Mouse (Mus musculus): Measurements from ENCODE around the gene Dnttip2. TPM values are rescaled to one million over a fixed set of nuclear protein-coding genes. Genes with fewer than 3 reads are reported as not detected.
"Not testable (repeated sequence)": the region's sequence is repeated elsewhere in the genome, so short reads cannot be mapped to it uniquely, and the experiment has no call there.

The Dnttip2 gene
- total RNA-seq, 1 experiment = 97.6 TPM

GRCm38 (mm10) chr3:122246406-122246805, 27.8 kb upstream of the Dnttip2 start:
- Histone ChIP-seq H3K4me3 (ENCODE audit: insufficient read depth in 1 of 2, low read depth in 1 of 2, low read length in 2 of 2, poor library complexity in 1 of 2, severe bottlenecking in 1 of 2) (peak overlapping the region; percentile 83 to 87), H3K27ac (ENCODE audit: insufficient read depth, low read depth, low read length, poor library complexity, severe bottlenecking) (no peak overlapping the region), H3K36me3 (ENCODE audit: control insufficient read depth, insufficient read depth, low read length, poor library complexity, severe bottlenecking) (no peaks in the 10 kb centered on the region), H3K9ac (ENCODE audit: insufficient read depth, low read depth, low read length, poor library complexity, severe bottlenecking) (peak overlapping the region; percentile 68), H3K4me1 (ENCODE audit: control insufficient read depth in 2 of 2, insufficient read depth in 2 of 2, low read length in 2 of 2, poor library complexity in 1 of 2) (peaks cover 13% of the 10 kb centered on the region in 2 experiments; a peak in 3 of 4 replicates), H3K9me3 (ENCODE audit: control insufficient read depth, insufficient read depth, low read depth, low read length) (no peaks in the 10 kb centered on the region)
- in situ Hi-C loops (cut with MboI; ENCODE audit: low sequenced_read_pairs in 2 of 2, unreplicated experiment in 2 of 2) = no loop called here
- no peak for TF ChIP-seq ZNF384 (IDR thresholded peaks at IDR 0.05; ENCODE audit: low read depth, low read length)
- no peak for TF ChIP-seq ZC3H11A (IDR thresholded peaks at IDR 0.05; ENCODE audit: borderline replicate concordance, low read depth, low read length)
- TF ChIP-seq MAFK (IDR thresholded peaks at IDR 0.05; ENCODE audit: insufficient read depth, low read depth, low read length) = no peak
- no peak for TF ChIP-seq HCFC1 (IDR thresholded peaks at IDR 0.05; ENCODE audit: borderline replicate concordance, insufficient read depth, low read length)
- TF ChIP-seq CHD2 (IDR thresholded peaks at IDR 0.05; ENCODE audit: low read depth, low read length) = no peak
- no peak for DNase-seq (ENCODE audit: low read depth, low spot score)

GRCm38 (mm10) chr3:122246986-122247767, 27.0 kb upstream of the Dnttip2 start:
- no peaks in the 10 kb centered on the region for H3K36me3 ChIP-seq (ENCODE audit: control insufficient read depth, insufficient read depth, low read length, poor library complexity, severe bottlenecking)
- no peak for TF ChIP-seq CHD2 (IDR thresholded peaks at IDR 0.05; ENCODE audit: low read depth, low read length)
- no peak for TF ChIP-seq MAFK (IDR thresholded peaks at IDR 0.05; ENCODE audit: insufficient read depth, low read depth, low read length)
- no peak for TF ChIP-seq HCFC1 (IDR thresholded peaks at IDR 0.05; ENCODE audit: borderline replicate concordance, insufficient read depth, low read length)
- no peak for TF ChIP-seq ZC3H11A (IDR thresholded peaks at IDR 0.05; ENCODE audit: borderline replicate concordance, low read depth, low read length)
- no peak for TF ChIP-seq ZNF384 (IDR thresholded peaks at IDR 0.05; ENCODE audit: low read depth, low read length)
- no peaks in the 10 kb centered on the region for H3K9me3 ChIP-seq (ENCODE audit: control insufficient read depth, insufficient read depth, low read depth, low read length)
- in situ Hi-C loops (cut with MboI; ENCODE audit: low sequenced_read_pairs in 2 of 2, unreplicated experiment in 2 of 2) = no loop called here
- no peak overlapping the region for H3K27ac ChIP-seq (ENCODE audit: insufficient read depth, low read depth, low read length, poor library complexity, severe bottlenecking)
- peak overlapping the region; percentile 47; the same call in 1 of the 2 replicates for H3K9ac ChIP-seq (ENCODE audit: insufficient read depth, low read depth, low read length, poor library complexity, severe bottlenecking)
- H3K4me1 ChIP-seq (ENCODE audit: control insufficient read depth in 2 of 2, insufficient read depth in 2 of 2, low read length in 2 of 2, poor library complexity in 1 of 2) = peaks cover 13% of the 10 kb centered on the region in 2 experiments; a peak in 3 of 4 replicates
- no peak for DNase-seq (ENCODE audit: low read depth, low spot score)
- H3K4me3 ChIP-seq (ENCODE audit: insufficient read depth in 1 of 2, low read depth in 1 of 2, low read length in 2 of 2, poor library complexity in 1 of 2, severe bottlenecking in 1 of 2) = peak overlapping the region; percentile 83 to 87

GRCm38 (mm10) chr3:122247768-122248100, 26.5 kb upstream of the Dnttip2 start:
- in situ Hi-C loops (cut with MboI; ENCODE audit: low sequenced_read_pairs in 2 of 2, unreplicated experiment in 2 of 2) = no loop called here
- no peak overlapping the region for H3K27ac ChIP-seq (ENCODE audit: insufficient read depth, low read depth, low read length, poor library complexity, severe bottlenecking)
- peaks cover 8 to 15% of the 10 kb centered on the region in 2 experiments; a peak in 3 of 4 replicates for H3K4me1 ChIP-seq (ENCODE audit: control insufficient read depth in 2 of 2, insufficient read depth in 2 of 2, low read length in 2 of 2, poor library complexity in 1 of 2)
- no peak for TF ChIP-seq HCFC1 (IDR thresholded peaks at IDR 0.05; ENCODE audit: borderline replicate concordance, insufficient read depth, low read length)
- TF ChIP-seq CHD2 (IDR thresholded peaks at IDR 0.05; ENCODE audit: low read depth, low read length) = no peak
- no peak for TF ChIP-seq MAFK (IDR thresholded peaks at IDR 0.05; ENCODE audit: insufficient read depth, low read depth, low read length)
- TF ChIP-seq ZC3H11A (IDR thresholded peaks at IDR 0.05; ENCODE audit: borderline replicate concordance, low read depth, low read length) = no peak
- no peak for TF ChIP-seq ZNF384 (IDR thresholded peaks at IDR 0.05; ENCODE audit: low read depth, low read length)
- no peak for DNase-seq (ENCODE audit: low read depth, low spot score)
- H3K9me3 ChIP-seq (ENCODE audit: control insufficient read depth, insufficient read depth, low read depth, low read length) = no peaks in the 10 kb centered on the region
- 0 out of 4 replicates have a peak overlapping the region, but pooled peaks of 1 of the 2 experiments have one; percentile 4 for H3K4me3 ChIP-seq (ENCODE audit: insufficient read depth in 1 of 2, low read depth in 1 of 2, low read length in 2 of 2, poor library complexity in 1 of 2, severe bottlenecking in 1 of 2)
- no peak overlapping the region for H3K9ac ChIP-seq (ENCODE audit: insufficient read depth, low read depth, low read length, poor library complexity, severe bottlenecking)
- H3K36me3 ChIP-seq (ENCODE audit: control insufficient read depth, insufficient read depth, low read length, poor library complexity, severe bottlenecking) = no peaks in the 10 kb centered on the region

- Histone ChIP-seq H3K9ac (ENCODE audit: insufficient read depth, low read depth, low read length, poor library complexity, severe bottlenecking) (no peak overlapping the region), H3K4me3 (ENCODE audit: insufficient read depth in 1 of 2, low read depth in 1 of 2, low read length in 2 of 2, poor library complexity in 1 of 2, severe bottlenecking in 1 of 2) (no peak overlapping the region), H3K4me1 (ENCODE audit: control insufficient read depth in 2 of 2, insufficient read depth in 2 of 2, low read length in 2 of 2, poor library complexity in 1 of 2) (peaks cover 0 to 6% of the 10 kb centered on the region in 2 experiments; a peak in 1 of 4 replicates), H3K27ac (ENCODE audit: insufficient read depth, low read depth, low read length, poor library complexity, severe bottlenecking) (no peak overlapping the region), H3K9me3 (ENCODE audit: control insufficient read depth, insufficient read depth, low read depth, low read length) (no peaks in the 10 kb centered on the region), H3K36me3 (ENCODE audit: control insufficient read depth, insufficient read depth, low read length, poor library complexity, severe bottlenecking) (peaks cover 3% of the 10 kb centered on the region; the same call in 1 of the 2 replicates)
- DNase-seq (ENCODE audit: low read depth, low spot score) = no peak
- TF ChIP-seq CHD2 (IDR thresholded peaks at IDR 0.05; ENCODE audit: low read depth, low read length) (no peak), ZC3H11A (IDR thresholded peaks at IDR 0.05; ENCODE audit: borderline replicate concordance, low read depth, low read length) (no peak), ZNF384 (IDR thresholded peaks at IDR 0.05; ENCODE audit: low read depth, low read length) (no peak), MAFK (IDR thresholded peaks at IDR 0.05; ENCODE audit: insufficient read depth, low read depth, low read length) (no peak), HCFC1 (IDR thresholded peaks at IDR 0.05; ENCODE audit: borderline replicate concordance, insufficient read depth, low read length) (no peak)
- in situ Hi-C loops (cut with MboI; ENCODE audit: low sequenced_read_pairs in 2 of 2, unreplicated experiment in 2 of 2) = no loop called here
Observed at GRCm38 (mm10) chr3:122252466-122253253, 21.5 kb upstream of the Dnttip2 start.

GRCm38 (mm10) chr3:122254050-122254449, 20.1 kb upstream of the Dnttip2 start:
- H3K9ac ChIP-seq (ENCODE audit: insufficient read depth, low read depth, low read length, poor library complexity, severe bottlenecking); in situ Hi-C loops (cut with MboI; ENCODE audit: low sequenced_read_pairs in 2 of 2, unreplicated experiment in 2 of 2); H3K4me3 ChIP-seq (ENCODE audit: insufficient read depth in 1 of 2, low read depth in 1 of 2, low read length in 2 of 2, poor library complexity in 1 of 2, severe bottlenecking in 1 of 2): not testable (repeated sequence)

More at GRCm38 (mm10) chr3:122254050-122254449, 20.1 kb upstream of the Dnttip2 start:
- not testable (repeated sequence) for H3K27ac ChIP-seq (ENCODE audit: insufficient read depth, low read depth, low read length, poor library complexity, severe bottlenecking); H3K36me3 ChIP-seq (ENCODE audit: control insufficient read depth, insufficient read depth, low read length, poor library complexity, severe bottlenecking); H3K4me1 ChIP-seq (ENCODE audit: control insufficient read depth in 2 of 2, insufficient read depth in 2 of 2, low read length in 2 of 2, poor library complexity in 1 of 2); DNase-seq (ENCODE audit: low read depth, low spot score); H3K9me3 ChIP-seq (ENCODE audit: control insufficient read depth, insufficient read depth, low read depth, low read length)

Measured in ES-E14 (cell line).